Comparison of ENCODE assay signal across 13 mouse cellular contexts in the genomic region with DNA sequence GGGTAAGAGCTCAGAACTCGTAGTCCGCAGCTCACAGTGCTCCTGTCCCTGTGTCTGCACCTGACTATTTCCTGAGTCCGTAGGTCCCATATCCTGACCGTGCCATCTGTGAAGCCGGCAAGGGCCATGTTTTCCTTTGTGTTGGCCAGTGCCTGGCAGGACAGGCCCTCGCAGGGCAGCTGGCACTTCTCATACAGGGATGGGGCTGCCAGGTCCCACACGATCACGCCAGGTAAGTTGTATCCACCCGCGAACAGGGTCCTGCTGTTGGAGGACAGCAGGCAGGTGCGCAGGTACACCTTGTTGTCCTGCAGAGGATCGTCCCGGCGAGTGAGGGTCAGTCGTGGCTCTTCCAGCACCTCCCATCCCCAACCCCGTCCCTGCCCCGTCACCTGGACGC.
"Had no signal": no experiment of that assay in that cellular context is flagged by ENCODE, and none has a peak within 500 bp of the region (broad histone marks: within the 10 kb centered on the region; RNA-seq: fewer than 3 reads in every experiment).

No protein-coding gene starts in this region.

- H3K9me3 ChIP-seq: limb, embryonic 13.5 days; midbrain, embryonic 12.5 days; neural tube, embryonic 13.5 days had no signal

- DNase-seq: kidney, postnatal 10 days; kidney, postnatal 4 days; left cerebral cortex, postnatal 4 days; lung, adult 18-20 months; right cerebral cortex, adult 18-20 months; right cerebral cortex, postnatal 25 days; thymus, postnatal 4 days had no signal

- ATAC-seq: lung, postnatal 0 days; midbrain, embryonic 16.5 days had no signal

- H3K4me3 ChIP-seq: layer of hippocampus, adult 2 months; limb, embryonic 13.5 days; midbrain, embryonic 12.5 days; neural tube, embryonic 13.5 days had no signal

- H3K36me3 ChIP-seq: midbrain, embryonic 12.5 days; neural tube, embryonic 13.5 days had no signal
